Mouse (Mus musculus) lung, adult 18-20 months (tissue): Measurements from ENCODE around the gene Trim66.

Experiments
- DNase-seq, 2 experiments: peaks; one replicate each; pipeline ENCODE4 v3.0.0; 2022; ENCODE audit warnings: mixed read lengths in 2 of 2

Gene Trim66

DNA sequence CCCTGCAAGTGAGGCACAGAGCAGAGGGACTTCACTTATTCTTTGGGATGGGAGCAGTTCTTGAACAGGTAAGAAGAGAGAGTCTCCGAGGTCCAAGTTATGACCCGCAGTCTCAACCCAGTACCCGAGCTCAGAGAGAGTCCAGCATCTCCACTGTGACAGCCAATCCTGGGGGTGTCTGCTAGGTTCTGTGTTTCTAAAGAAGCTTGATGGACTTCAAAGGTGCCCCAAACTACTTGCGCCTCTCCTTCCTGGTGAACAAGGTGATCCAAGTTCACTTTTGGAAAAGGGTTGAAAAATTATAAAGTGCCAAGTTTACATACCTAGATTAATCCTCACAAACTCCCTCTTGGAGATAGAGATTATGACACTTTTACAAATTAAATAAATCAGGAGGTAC is at the start of gene Trim66:
Trim66 (minus strand) TSS at position 101 of the 400 bp plus-strand sequence.
- no peak for DNase-seq

DNA sequence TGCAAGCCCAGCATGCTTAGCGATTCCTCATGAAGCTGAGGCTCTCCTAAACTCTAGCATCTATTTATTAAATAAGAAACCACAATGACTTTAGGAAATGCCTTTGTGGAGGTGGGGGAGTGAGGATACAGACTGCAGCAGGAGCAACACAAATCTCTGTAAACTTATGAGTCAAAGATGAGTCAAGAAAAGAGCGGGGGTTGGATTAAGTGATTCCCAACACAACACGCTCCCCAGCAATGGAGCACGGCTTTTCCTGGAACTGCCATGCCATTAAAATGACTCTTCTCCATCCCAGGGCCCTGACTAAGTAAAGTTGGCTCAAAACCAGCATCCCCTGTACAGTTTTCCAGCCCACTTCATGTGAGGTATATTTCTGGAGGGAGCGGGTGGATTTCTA is 38.8 kb upstream of the Trim66 start:
- no peak for DNase-seq

DNA sequence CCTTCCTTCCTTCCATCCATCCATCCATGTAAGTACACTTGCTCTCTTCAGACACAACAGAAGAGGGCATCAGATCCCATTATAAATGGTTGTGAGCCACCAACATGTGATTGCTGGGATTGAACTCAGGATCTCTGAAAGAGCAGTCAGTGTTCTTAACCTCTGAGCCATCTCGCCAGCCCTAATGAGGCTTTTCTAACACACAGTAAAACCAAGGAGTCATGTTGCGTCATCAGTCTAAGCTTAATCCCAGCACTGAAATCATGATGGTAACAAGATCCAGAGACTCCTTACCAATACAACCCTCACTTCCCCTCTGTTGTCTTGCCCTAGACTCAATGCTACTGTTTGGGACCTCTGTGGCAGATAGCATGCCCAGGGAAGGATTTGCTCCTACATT is 38.3 kb upstream of the Trim66 start:
- DNase-seq, result no peak

DNA sequence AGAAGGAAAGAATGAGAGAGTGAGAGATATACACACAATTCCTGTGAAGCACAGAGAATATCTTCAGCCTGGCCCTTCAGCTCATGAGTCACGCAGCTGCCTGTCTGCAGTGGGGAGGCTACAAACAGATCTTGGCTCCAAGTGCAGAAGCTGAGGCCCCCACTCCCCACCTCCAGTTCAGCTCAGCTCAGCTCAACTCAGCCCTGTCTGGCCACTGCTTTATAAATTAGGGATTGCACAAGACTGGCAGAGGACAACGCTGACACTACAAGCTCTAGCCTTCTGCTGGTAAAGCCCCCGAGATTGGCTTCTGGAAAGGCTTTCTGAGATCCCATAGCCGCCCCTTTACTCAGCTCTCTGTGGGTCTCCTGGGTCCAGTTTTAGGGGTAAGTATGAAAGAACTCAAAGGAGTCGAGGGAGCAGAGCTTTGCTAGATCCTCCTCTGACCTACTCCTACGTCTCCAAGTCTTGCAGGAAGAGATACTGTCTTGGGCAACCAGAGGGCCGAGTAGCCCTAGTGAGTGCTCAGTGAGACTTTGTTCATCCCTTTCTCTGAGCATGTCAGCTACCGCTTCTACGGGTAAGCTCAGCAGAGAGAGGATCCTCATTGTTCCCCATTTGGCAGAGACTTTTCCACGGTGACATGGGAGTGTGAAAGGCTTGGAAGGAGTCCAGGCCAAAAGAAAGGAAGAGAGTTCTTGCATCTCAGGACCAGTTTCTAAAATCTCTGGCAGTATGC is 37.5 kb upstream of the Trim66 start:
- DNase-seq, result peak; percentile 23 to 35

- no peak for DNase-seq
These were observed 36.9 kb upstream of the Trim66 start for GRCm38 (mm10) chr7:109544792-109545191.

DNA sequence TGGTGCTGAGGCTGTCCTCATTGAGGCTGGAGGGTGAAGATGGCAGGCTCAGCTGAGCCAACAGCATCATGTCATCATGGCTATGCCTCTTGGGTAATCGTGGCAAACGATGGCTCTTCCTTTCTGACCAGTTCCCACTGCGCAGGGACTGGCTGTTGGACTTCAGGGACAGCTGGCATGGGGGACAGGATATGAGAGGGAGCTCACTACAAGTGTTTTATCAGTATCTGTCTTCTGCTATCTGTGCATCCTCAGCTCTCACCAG is 34.4 kb upstream of the Trim66 start:
- no peak for DNase-seq

- no peak for DNase-seq
These were observed 33.9 kb upstream of the Trim66 start for GRCm38 (mm10) chr7:109541609-109542363.

DNA sequence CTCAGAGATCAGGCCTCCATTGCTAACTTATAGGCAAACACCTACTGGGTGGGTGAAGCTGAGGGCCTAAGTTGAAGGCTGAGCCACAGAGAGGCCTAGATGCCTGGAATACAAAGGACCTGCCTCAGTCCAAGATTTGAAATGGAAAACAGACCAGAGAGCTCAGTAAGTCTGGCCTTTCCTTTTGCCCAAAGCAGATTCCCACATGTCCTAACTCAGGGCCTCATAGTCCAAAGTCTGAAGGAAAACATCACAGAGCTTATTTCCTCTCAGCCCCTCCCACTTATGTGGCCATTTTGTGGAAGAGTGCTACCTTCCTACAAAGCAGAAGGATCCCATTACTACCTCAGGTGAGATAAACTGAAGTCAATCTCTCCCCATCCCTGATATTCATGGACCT is 33.0 kb upstream of the Trim66 start:
- no peak for DNase-seq

DNA sequence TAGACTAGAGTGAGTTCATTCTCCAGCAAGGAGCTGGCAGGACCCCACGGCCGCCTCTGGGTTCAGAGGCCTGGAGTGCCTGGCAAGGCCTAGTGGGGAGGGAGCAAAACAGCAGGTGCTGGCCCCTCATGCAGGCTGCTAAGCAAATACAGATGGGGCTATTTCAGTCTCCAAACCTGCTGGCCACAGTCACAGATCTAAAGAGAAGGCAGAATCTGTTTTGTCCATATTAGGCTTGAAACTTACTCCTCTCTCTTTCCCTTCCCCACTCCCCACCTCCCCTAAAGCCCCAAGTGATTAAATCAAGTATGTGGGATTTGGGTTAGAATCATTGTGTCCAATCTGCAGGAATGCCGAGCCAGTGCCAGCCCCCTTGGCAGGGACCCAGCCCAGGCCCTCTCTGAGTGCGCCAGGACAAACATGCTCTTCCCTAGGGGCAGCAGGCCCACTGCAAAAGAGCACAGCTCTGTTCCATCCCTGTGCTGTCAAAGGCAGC is 28.6 kb upstream of the Trim66 start:
- DNase-seq, result peak in 1 of 2 experiments; percentile 37

DNA sequence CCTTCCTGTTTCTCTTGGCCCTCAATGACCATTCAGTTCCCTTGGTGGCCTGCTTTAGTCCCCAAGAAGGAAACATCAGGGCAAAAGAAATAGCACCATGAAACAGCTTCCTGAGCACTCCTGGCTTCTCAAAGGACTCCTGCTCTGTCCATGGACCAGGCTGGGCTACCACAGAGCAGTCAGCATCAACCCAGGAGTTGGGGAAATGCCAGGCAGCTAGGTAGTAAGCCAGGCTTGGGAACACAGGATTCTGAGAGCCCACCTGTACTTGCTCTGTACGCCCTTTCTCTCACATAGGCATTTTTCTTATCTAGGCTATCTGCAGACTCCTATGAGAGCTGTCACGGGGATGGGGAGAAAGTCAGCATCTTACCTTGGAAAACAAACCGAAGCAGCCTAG is 27.0 kb upstream of the Trim66 start:
- no peak for DNase-seq

DNA sequence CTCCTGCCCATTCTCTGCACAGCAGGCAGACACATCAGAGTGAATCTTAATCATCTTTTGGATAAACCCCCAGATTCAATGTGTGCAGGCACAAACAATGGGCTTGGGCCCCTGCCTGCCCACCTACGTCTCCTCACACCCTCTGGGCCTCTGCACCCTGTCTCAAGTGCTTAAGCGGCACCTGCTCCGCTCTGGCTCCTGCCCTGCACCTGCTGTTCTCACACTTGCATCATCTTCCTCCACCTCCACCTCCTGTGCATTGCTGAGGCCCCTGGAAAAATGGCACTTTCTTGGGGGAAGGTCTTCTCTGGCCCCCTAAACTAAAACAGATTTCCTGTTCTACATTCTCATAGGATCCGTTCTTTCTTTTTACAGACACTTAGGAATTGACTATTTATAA is 26.0 kb upstream of the Trim66 start:
- DNase-seq, result no peak

GRCm38 (mm10) chr7:109533129-109533528 is 25.2 kb upstream of the Trim66 start:
- DNase-seq, result no peak

DNA sequence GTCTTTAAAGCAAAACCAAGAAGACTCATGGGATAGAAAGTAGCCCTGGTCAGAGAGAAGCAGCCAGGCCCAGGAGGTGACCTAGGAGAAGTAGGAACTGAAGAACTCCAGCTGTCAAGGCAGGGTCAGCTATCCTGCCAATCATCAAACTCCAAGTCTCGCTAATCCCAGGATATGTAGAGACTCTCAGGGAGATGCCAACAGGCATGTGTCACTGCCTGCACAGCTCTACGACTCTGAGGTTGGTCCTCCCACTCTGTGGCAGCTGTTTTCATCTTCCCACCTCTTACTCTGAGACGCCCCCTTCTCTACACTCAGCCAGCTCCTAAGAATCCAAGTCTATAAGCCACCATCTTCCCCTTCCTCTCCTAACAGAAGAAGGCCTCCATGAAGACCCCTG is 24.8 kb upstream of the Trim66 start:
- no peak for DNase-seq

- DNase-seq, result no peak
These were observed 23.6 kb upstream of the Trim66 start for GRCm38 (mm10) chr7:109531501-109531900.

DNA sequence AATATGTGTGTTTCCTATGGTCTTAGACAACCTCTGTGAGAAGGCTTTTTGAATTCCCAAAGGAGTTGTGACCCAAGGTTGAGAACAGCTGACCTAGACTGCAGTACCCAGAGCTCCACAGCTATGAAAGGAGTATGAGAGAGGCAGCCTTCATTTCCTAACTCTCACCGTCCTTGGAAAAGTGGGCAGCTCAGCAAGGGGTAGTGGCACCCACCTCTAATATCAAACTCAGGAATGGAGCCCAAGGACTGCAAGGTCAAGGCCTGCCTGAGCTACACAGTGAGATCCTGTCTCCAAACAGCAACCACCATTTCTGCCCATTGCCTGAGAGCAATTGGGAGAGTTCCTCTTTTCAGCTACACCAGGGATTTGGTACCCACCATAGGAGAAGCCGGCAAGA is 21.8 kb upstream of the Trim66 start:
- DNase-seq, result no peak

- peak; percentile 34 to 55 for DNase-seq
These were observed 20.4 kb upstream of the Trim66 start for GRCm38 (mm10) chr7:109528356-109528755.

- no peak for DNase-seq
These were observed 19.6 kb upstream of the Trim66 start for GRCm38 (mm10) chr7:109527536-109527935.

GRCm38 (mm10) chr7:109525740-109526663 is 18.1 kb upstream of the Trim66 start:
- no peak for DNase-seq

DNA sequence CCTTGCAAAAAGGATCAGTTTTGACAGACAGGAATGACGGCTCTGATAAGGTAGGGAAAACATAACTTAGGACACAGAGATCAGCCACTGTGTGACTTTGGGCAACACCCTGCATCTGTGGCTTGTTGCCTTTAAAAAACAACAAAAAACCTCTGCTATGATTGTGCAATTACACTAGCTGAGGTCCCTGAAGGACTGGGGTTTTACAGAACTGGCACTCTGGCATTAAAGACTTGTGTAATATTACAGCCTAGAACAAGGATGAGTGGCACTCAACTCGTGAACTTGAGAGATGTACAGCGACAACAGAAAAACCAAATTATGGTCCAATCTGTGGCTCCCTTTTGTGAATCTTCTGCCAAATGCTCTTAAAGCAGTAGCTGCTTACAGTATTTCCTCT is 16.8 kb upstream of the Trim66 start:
- no peak for DNase-seq

- DNase-seq, result no peak
These were observed 16.5 kb upstream of the Trim66 start for GRCm38 (mm10) chr7:109524442-109524744.

DNA sequence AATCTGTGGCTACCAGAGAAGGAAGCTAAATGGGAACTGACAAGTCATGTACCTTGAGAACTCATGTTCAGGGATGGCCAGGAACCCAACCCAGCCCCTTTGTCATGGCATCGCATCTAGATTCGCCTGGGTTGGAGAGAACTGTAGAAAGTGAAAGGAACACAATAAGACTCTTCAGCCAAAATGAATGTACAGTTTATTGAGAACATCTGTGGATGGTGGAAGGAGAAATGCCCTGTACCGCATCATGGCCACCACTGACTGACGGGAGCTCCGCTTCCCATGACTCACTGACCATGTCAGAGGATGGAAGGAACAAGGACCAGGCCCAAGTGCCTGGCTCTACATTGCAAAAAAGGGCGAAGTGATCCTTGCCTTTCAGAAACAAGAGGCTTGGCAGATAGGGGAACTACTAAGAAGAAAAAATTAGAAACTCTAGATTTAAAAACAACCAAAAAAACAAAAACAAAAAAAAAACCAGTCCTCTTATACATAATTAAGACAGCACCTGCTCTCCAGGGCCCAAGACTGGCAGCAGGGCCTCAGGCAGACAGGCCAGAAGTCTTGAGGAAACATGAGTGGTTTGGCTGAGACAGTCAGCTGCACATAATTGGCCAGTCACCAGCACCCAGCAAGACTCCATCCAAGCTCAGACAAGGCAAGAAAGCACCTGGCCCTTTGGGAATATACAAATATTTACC is 16.0 kb upstream of the Trim66 start:
- DNase-seq, result no peak

DNA sequence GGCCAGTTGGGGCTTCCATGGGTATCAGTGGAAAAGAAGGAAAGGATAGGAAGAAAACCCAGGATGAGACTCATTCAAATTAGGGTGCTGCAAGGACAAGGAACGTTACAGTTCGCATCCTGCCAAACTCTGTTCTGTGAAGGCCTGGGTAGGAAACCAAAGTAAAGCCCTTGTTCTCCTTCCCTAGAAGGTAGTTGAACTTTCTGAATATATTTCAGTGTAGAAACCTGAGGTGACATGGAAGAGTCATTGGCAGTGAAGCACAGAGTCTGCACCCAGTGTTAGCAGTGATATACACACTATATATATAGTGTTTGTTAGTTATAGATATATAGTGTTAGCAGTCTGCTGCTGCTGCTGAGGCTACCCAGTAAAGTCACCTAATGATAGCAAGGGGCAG is 15.4 kb upstream of the Trim66 start:
- DNase-seq, result no peak

- no peak for DNase-seq
These were observed 14.2 kb upstream of the Trim66 start for GRCm38 (mm10) chr7:109522084-109522483.
